Mouse (Mus musculus) stomach, embryonic 15.5 days (tissue): Measurements from ENCODE around the gene Myom1. TPM values are rescaled to one million over a fixed set of nuclear protein-coding genes. Genes with fewer than 3 reads are reported as not detected.
A peak's percentile ranks its signal among the peaks of the same experiment; 100 is the strongest.

Source experiments
- ATAC-seq: fragments of 200-750 bp; cut with Nextera tagmentation; 2 replicates; pipeline ENCODE4 v1.8.0; 2017; ENCODE audit warnings: low read depth, moderate number of reproducible peaks, moderate TSS enrichment; ENCODE audit not compliant: insufficient read depth, low FRiP score
- H3K27ac ChIP-seq: fragments of 300-500 bp; sonication (generic); 2 replicates; pipeline ENCODE4 v1.5.1; 2015; ENCODE audit warnings: mild to moderate bottlenecking, inconsistent platforms
- H3K27me3 ChIP-seq: fragments of 300-500 bp; sonication (generic); replicated peaks from 2 replicates; pipeline ENCODE4 v1.6.1; 2015; ENCODE audit warnings: inconsistent platforms
- H3K36me3 ChIP-seq: fragments of 300-500 bp; sonication (generic); 2 replicates; pipeline ENCODE4 v1.6.1; 2015; ENCODE audit warnings: inconsistent platforms
- H3K4me1 ChIP-seq: fragments of 300-500 bp; sonication (generic); 2 replicates; pipeline ENCODE4 v1.6.1; 2015; ENCODE audit warnings: inconsistent platforms
- H3K4me2 ChIP-seq: fragments of 300-500 bp; sonication (generic); 2 replicates; pipeline ENCODE4 v1.6.1; 2015; ENCODE audit warnings: mild to moderate bottlenecking, inconsistent platforms
- H3K4me3 ChIP-seq: fragments of 300-500 bp; sonication (generic); replicated peaks from 2 replicates; pipeline ENCODE4 v1.5.1; 2015; ENCODE audit warnings: inconsistent platforms
- H3K9ac ChIP-seq: fragments of 300-500 bp; sonication (generic); 2 replicates; pipeline ENCODE4 v1.6.1; 2015; ENCODE audit warnings: inconsistent platforms
- H3K9me3 ChIP-seq: fragments of 300-500 bp; sonication (generic); 2 replicates; pipeline ENCODE4 v1.6.1; 2016; ENCODE audit warnings: inconsistent platforms
- WGBS: fragments of 180-500 bp; shearing (Covaris S2); methylation state at CpG from one replicate; pipeline ENCODE4 v1.1.7; 2015; 5-methylcytosine and 5-hydroxymethylcytosine counted together
- polyA plus RNA-seq: library from polyadenylated mRNA; unstranded; fragments of >200 nt; fragmentation: Nextera tagmentation; extraction: Ambion mirVana; gene quantifications from 2 replicates; pipeline ENCODE4 v1.2.1, GENCODE M21; 2015

Gene Myom1
- polyA plus RNA-seq, 1 experiment from 2014 or later, result 12.7 TPM

DNA sequence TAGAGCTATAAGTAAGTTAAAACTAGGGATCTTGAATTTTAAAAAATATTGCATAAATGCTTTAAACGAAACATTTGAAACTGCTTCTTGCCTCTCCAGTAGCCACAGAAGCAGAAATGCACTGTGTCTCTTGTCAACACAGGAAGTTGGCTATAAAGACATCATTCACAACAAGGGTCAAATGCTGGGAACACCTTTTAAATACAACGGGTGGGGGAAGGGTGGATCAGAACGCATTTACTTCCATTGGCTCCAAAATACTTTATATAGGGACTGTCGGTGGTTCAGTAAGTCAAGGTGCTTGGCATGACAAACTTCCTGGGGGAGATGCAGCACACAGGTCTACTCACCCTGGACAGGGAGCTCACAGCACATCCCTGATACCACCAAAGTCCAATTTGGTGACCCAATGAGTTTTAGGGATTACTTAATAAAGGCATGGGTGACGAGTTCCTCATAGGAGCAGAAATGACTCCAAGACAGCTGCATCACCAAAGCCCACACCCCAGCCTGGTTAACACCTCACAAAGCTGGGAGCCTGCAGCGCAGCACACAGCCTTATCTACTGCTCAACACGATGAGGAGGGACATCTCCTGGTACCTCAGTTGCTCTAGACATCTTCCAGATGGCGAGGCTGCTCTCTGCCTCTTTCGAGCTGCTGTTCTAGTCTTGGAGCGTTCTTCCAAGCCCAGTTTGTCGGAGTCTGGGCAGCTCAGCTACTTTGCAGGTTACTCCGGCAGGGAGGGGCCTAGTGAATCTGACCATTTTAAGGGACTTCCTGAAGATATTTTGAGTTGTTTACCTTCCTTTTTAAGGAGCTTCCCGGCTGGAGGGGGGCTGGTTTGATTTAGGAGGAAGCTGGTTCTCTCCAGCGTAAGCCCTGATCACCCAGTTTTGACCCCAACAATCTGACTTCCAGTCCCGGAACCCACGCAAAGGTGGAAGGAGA lies 134.2 kb downstream of the Myom1 start:
- Histone ChIP-seq H3K4me2 (no peak overlapping the region), H3K9me3 (no peaks in the 10 kb centered on the region), H3K27ac (no peak overlapping the region), H3K9ac (no peak overlapping the region), H3K36me3 (no peaks in the 10 kb centered on the region), H3K4me1 (no peaks in the 10 kb centered on the region), H3K4me3 (no peak overlapping the region), H3K27me3 (no peaks in the 10 kb centered on the region)
- ATAC-seq, result no peak
- WGBS, result 66% methylated on average over 16 of the region's 16 CpGs

DNA sequence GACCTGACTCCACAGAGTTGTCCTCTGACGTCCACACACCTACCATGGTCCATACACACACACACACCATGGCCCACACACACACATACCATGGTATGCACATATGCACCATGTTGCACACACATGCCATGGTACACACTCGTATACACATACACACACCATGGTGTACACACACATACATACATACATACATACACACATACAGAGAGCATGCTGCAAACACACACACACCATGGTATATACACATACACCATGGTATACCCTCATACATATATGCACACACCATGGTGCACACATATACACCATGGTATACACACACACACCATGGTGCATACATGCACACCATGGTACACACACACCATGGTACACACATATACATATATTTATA lies 134.9 kb downstream of the Myom1 start:
- H3K27me3 ChIP-seq, result no peaks in the 10 kb centered on the region
- H3K9me3 ChIP-seq, result no peaks in the 10 kb centered on the region
- H3K9ac ChIP-seq, result no peak overlapping the region
- no peaks in the 10 kb centered on the region for H3K36me3 ChIP-seq
- H3K4me1 ChIP-seq, result no peaks in the 10 kb centered on the region
- 82% methylated on average over 2 of the region's 2 CpGs for WGBS
- H3K4me2 ChIP-seq, result no peak overlapping the region
- no peak overlapping the region for H3K27ac ChIP-seq
- H3K4me3 ChIP-seq, result no peak overlapping the region
- ATAC-seq, result no peak

DNA sequence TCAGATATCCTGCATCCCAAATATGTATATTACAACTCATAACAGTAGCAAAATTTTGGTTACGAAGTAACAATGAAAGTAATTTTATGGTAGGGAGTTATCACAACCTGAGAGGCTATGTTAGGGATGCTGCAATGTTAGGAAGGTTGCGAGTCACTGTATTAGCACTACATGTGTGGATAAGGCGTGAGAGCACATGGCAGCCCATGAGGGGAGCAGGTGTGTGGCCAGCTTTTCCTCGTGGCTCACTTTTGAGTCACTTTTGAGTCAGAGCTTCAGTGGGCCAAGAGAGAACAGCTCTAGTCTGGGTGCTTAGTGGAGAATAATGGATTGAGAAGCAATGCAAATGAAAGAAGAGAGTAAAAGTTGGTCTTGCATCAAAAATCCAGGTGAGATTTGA lies 139.6 kb downstream of the Myom1 start:
- 82% methylated on average over 4 of the region's 4 CpGs for WGBS
- Histone ChIP-seq H3K36me3 (no peaks in the 10 kb centered on the region), H3K27ac (no peak overlapping the region), H3K4me1 (no peaks in the 10 kb centered on the region), H3K4me3 (no peak overlapping the region), H3K27me3 (no peaks in the 10 kb centered on the region), H3K9ac (no peak overlapping the region), H3K9me3 (no peaks in the 10 kb centered on the region), H3K4me2 (no peak overlapping the region)
- ATAC-seq, result no peak

DNA sequence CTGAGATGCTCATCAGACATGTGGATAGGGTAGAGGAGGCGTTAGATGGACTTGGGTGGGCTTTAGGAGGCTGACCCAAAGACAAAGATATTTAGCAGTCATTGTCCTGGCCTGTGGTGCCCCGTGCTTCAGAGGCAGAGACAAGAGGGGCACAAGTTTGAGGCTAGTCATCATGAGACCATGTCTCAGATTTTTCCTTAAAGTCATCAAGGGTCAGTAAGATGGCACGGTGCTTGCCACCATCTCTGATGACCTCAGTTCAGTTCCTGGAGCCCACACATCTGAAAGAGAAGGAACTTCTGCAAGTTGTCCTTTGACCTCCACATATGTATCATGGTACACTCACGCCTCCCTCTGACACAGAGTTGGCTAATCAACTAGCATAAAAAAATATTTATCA lies 140.7 kb downstream of the Myom1 start:
- no peaks in the 10 kb centered on the region for H3K4me1 ChIP-seq
- no peak overlapping the region for H3K4me3 ChIP-seq
- no peak overlapping the region for H3K27ac ChIP-seq
- no peak overlapping the region for H3K4me2 ChIP-seq
- WGBS, result 73% methylated on average over 4 of the region's 4 CpGs
- H3K9me3 ChIP-seq, result no peaks in the 10 kb centered on the region
- H3K9ac ChIP-seq, result no peak overlapping the region
- no peaks in the 10 kb centered on the region for H3K27me3 ChIP-seq
- H3K36me3 ChIP-seq, result no peaks in the 10 kb centered on the region
- ATAC-seq, result no peak

DNA sequence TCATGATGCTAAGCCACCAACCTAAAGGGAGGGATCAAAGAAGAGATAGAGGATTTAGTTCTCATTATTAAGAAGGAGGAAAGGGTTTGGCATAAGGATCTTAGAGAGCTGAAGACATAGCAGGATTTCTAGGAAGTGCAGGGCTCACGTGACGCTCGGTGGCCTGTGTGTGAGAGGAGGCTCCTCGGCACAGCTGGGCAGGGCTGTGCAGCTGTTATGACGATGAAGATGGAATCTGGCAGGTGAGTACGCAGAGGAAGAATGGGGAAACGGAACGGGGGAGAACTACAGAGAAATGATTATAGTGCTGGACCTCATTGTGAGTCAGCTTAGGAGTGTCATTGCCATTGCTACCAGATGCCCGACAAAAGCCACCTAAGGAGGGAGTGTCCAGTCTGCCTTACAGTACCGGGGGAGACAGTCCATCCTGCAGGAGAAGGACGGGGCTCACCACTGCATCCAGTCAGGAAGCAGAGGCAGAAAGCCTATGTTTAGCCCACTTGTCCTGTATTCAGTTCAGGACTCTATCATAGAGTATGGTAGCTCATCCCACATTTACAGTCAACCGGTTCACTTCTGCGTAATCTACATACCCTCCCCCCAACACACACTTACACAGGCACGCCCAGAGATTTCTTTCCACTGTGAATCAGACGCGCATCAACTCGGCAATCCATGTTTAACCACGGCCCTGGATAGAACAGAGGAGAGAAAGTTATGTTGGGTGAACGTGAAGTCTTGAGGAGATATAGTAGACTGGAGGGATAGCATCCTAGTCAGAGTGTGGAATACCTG lies 142.1 kb downstream of the Myom1 start:
- no peak overlapping the region for H3K27ac ChIP-seq
- H3K36me3 ChIP-seq, result no peaks in the 10 kb centered on the region
- H3K4me1 ChIP-seq, result no peaks in the 10 kb centered on the region
- WGBS, result 77% methylated on average over 19 of the region's 19 CpGs
- H3K9ac ChIP-seq, result no peak overlapping the region
- ATAC-seq, result no peak
- no peak overlapping the region for H3K4me2 ChIP-seq
- no peaks in the 10 kb centered on the region for H3K9me3 ChIP-seq
- no peaks in the 10 kb centered on the region for H3K27me3 ChIP-seq
- H3K4me3 ChIP-seq, result no peak overlapping the region

DNA sequence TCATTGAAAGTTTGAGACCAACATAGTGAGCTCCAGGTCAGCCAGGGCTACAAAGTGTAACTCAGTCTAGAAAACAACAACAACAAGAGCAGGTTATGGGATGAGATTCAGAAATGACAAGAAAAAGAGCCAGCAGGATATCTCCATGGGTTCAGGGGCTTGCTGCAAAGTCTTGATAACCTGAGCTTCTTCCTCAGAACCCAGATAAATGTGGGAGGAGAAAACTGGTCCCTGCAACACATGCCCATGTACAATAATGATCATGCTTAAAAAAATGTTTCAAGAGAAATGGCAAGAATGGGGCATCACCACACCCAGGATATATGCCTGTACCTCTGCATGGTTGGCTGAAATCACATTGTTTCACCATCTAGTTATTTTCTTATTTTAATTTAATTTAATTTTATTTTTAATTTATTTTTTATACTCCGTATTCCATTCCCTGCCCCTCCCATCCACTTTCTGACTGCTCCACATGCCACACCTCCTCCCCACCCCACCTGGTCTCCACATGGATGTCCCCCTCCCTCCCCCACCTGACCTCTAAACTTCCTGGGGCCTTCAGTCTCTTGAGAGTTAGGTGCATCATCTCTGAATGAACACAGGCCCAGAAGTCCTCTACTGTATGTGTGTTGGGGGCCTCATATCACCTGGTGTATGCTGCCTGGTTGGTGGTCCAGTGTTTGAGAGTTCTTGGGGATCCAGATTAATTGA lies 143.0 kb downstream of the Myom1 start:
- H3K4me2 ChIP-seq, result no peak overlapping the region
- no peak overlapping the region for H3K9ac ChIP-seq
- H3K9me3 ChIP-seq, result no peaks in the 10 kb centered on the region
- H3K36me3 ChIP-seq, result no peaks in the 10 kb centered on the region
- H3K4me3 ChIP-seq, result no peak overlapping the region
- H3K27me3 ChIP-seq, result no peaks in the 10 kb centered on the region
- no peak overlapping the region for H3K27ac ChIP-seq
- 89% methylated on average over 1 of the region's 1 CpGs for WGBS
- no peaks in the 10 kb centered on the region for H3K4me1 ChIP-seq
- 0 out of 2 replicates have a peak, but pooled peaks have one; percentile 39 for ATAC-seq

DNA sequence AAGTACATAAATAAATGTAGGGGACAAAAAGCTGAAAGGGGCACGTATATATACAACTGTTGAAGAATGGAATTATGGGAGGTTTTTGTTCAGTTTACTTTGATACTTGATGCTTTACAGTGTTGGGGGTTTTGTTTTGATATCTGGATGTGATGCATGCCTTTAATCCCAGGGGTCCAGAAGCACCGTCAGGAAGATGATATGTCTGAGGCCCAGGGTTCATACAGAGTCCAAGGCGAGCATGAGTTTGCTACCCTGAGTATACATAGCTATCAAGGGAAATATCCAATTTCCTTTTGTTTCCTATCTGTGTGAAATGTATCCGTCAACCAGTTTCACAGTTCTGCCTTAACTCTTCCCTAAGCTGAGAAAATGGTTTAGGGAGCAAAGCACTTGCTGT lies 150.9 kb downstream of the Myom1 start:
- no peaks in the 10 kb centered on the region for H3K36me3 ChIP-seq
- no peak overlapping the region for H3K4me2 ChIP-seq
- H3K27ac ChIP-seq, result no peak overlapping the region
- no peak overlapping the region for H3K9ac ChIP-seq
- 0 out of 2 replicates have a peak, but pooled peaks cover 7% of the 10 kb centered on the region for H3K4me1 ChIP-seq
- H3K9me3 ChIP-seq, result no peaks in the 10 kb centered on the region
- ATAC-seq, result no peak
- 39% methylated on average over 4 of the region's 4 CpGs for WGBS
- H3K27me3 ChIP-seq, result no peaks in the 10 kb centered on the region
- no peak overlapping the region for H3K4me3 ChIP-seq

DNA sequence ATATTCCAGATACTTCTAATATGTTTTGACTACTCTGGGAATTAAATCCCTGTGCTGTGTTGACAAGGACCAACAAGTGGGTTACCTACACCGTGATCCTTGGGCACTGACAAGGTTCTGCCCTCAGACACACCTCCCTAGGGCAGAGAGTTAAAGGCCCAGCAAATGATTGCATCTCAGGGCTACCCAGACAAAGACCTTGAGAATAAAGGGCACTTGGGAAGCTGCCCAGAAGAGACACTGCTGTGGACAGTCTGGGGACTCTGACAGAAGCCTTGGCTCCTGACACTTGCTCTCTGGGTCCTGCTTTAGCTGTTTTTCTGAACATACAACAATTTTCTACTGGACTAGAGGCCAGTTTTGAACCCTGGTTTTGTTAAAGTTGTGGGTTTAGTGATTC lies 152.8 kb downstream of the Myom1 start:
- Histone ChIP-seq H3K27me3 (no peaks in the 10 kb centered on the region), H3K27ac (no peak overlapping the region), H3K36me3 (no peaks in the 10 kb centered on the region), H3K9me3 (no peaks in the 10 kb centered on the region), H3K9ac (no peak overlapping the region), H3K4me2 (no peak overlapping the region), H3K4me3 (no peak overlapping the region), H3K4me1 (peaks cover 20% of the 10 kb centered on the region)
- no peak for ATAC-seq
- WGBS, result 32% methylated on average over 1 of the region's 1 CpGs

DNA sequence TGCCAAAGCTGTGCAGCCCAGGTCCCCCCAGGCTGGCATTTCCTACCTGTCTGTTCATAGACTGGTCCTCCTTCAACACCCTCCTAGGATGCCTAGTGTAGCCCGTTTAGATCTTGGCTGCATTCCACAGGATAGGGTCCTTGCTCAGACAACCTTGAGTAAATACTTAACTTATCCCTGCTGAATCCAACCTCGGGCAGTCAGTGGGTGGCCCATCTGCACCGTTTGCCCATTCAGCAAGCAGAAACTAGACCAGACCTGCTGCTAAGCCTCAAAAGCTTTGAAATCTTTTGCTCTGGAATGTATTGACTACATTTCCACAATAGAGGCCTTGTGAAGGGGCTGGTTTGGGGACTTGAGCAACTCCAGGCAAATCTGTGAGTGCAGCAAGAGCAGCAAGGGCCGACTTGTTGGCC lies 156.7 kb downstream of the Myom1 start:
- Histone ChIP-seq H3K9me3 (no peaks in the 10 kb centered on the region), H3K4me1 (peaks cover 17% of the 10 kb centered on the region), H3K4me3 (no peak overlapping the region), H3K27me3 (no peaks in the 10 kb centered on the region), H3K4me2 (no peak overlapping the region), H3K9ac (no peak overlapping the region), H3K36me3 (no peaks in the 10 kb centered on the region), H3K27ac (peak overlapping the region; percentile 67)
- ATAC-seq, result peak; percentile 57; the same call in 1 of the 2 replicates
- WGBS, result 14% methylated on average over 4 of the region's 4 CpGs

DNA sequence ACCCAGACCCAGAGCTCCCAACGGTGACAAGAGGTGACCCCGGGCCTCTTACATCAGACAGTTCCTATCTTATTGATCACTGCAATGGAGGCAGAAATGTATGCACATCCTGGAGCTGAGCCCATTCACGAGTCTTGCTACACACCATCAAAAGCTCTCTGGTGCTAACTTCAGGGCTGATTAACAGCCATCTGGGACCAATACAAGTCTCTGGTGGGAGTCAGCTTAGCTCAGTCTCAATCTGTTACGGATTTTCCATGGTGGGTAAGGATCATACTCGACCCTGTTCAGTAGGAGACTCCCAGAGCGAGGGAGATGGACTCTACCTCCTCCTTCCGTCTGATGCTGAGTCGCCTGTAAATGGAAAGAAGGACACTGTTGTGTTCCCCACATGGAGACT lies 157.3 kb downstream of the Myom1 start:
- Histone ChIP-seq H3K27me3 (no peaks in the 10 kb centered on the region), H3K36me3 (no peaks in the 10 kb centered on the region), H3K27ac (peak overlapping the region; percentile 67), H3K9ac (no peak overlapping the region), H3K9me3 (no peaks in the 10 kb centered on the region), H3K4me3 (no peak overlapping the region), H3K4me1 (peaks cover 17% of the 10 kb centered on the region), H3K4me2 (no peak overlapping the region)
- ATAC-seq, result no peak
- WGBS, result 58% methylated on average over 8 of the region's 8 CpGs

DNA sequence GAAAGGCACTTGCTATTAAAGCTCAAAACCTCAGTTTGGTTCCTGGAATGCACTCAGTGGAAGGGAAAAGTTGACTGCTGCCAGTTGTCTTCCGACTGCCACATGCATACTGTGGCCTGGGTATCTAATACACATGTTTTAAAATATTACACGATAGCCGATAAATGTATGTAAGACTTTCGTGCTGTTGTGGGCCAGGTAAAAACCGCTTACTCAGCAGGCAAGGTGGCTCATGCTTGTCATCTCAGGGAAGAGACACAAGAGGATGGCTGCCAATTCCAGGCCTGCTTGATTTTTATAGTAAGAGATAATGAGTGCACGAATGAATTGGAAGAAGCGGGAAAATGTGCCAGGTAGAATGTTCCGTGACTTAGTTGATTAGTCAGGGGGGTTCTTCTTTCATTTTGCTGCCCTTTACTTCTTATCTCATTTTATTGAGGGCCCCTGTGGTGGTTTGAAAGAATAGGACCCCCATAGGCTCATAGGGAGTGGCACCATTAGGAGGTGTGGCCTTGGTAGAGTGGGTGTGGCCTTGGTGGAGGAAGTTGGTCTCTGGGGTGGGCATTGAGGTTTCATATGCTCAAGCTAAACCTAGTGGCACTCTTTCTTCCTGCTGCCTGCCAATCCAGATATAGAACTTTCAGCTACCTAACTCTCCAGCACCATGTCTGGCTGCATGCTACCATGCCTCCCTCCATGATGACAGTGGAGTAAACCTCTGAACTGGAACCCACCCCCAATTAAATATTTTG lies 158.0 kb downstream of the Myom1 start:
- Histone ChIP-seq H3K27ac (peak overlapping the region; percentile 67; the same call in 1 of the 2 replicates), H3K4me3 (no peak overlapping the region), H3K9ac (no peak overlapping the region), H3K9me3 (no peaks in the 10 kb centered on the region), H3K4me2 (no peak overlapping the region), H3K36me3 (no peaks in the 10 kb centered on the region), H3K4me1 (peaks cover 13% of the 10 kb centered on the region), H3K27me3 (no peaks in the 10 kb centered on the region)
- no peak for ATAC-seq
- 93% methylated on average over 8 of the region's 8 CpGs for WGBS
